Mouse (Mus musculus): ENCODE measurements around the gene Figla.
"Not testable (repeated sequence)": the region's sequence is repeated elsewhere in the genome, so short reads cannot be mapped to it uniquely, and the experiment has no call there.

Gene Figla

DNA sequence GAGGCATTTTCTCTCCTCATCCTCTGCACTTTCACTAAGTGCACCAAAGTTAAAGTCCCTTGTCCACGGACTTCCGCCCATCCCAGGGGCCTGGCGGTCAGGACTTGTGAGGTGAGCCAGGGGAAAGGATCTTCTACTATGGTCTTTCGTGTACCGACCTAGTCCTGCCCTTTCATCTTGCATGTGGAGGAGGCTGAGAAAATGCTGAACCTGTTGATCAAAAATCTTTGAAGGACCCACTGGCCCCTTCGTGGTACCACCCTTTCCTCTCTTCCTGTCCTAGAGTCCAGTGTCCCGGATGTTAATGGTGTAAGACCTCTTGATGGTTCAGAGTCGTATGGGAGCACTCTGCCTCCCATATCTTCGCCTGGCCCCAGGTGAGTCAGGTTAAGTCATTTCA is at the start of gene Figla:
Gene Figla (plus strand): TSS at position 301 of the 400 bp plus-strand sequence.
- DNase-seq (ENCODE audit: low read depth, low spot score) = no peak

DNA sequence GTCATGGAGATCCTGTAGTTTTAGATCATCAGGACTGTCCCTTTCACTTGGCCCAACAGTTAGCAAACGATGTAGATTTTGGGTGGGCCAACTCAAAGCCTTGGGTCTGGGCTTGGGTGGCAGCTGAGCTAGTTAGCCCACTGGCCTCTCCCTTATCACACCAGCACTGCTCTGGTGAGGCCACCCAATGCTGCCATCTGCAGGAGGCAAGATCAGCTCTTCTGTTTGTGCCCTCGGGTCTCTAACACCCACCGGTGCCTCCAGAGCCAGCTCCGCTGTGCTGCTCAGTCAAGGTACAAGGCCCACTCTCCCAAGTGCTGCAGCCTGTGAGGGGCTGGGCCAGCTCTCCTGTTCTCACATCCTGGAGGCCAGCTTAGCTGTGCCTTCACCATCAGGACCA is 49.3 kb upstream of the Figla start:
- DNase-seq (ENCODE audit: low read depth, low spot score) = no peak

DNA sequence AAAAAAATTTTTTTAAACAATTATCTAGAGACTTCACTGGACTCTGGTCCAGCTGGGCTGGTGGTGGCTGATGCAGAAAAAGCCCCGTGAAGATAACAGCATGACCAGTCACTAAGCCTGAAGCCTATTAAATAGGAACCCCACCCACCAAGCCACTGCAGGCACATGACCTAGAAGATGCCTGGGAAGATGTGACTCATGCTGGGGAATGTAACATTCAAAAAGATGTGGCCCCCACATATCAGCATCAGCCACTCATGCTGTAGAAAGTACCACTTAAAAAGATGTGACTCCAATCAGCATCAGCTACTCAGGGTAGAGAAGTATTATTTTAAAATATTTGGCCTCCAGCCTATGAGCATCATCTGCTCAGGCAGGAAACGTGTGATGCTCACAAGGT is 46.1 kb upstream of the Figla start:
- DNase-seq (ENCODE audit: low read depth, low spot score) = no peak

DNA sequence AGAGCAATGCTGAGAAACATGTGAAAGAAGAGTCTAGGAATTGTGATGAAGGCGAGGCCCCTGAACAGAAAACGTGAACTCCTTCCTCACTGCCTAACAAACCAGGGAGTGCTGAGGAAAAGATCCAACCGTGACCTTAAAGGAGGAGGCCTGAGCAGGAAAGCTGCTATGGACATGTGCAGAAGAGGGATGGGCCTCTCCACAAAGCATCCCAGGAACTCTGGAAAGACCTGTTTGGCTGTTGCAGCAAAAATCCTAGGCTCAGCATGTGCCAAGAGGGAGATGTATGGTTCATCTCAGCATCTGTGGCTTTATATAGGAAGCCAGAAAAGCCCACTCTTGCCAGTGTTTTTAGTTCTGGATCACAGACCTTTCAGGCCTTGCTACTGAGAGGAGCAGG is 43.3 kb upstream of the Figla start:
- DNase-seq (ENCODE audit: low read depth, low spot score) = no peak

DNA sequence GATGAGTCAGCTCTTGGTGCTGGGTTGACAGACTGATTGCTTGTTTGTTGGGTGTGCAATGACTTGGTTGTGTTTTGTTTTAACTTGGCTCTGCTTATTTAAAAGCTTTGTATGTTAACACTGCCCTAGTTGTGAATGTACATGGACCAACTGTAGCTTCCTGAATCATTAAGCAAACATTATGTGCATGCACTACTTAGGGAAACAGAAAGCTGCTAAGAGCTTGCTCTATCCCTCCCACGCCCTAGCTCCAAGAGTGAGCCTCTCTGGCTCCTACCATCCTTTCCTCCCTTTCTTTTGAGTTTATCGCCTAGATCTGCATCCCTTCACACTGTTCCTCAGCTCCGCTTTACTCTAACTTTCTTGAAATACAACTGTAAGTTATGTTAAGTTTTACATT is 42.6 kb upstream of the Figla start:
- DNase-seq (ENCODE audit: low read depth, low spot score) = no peak

DNA sequence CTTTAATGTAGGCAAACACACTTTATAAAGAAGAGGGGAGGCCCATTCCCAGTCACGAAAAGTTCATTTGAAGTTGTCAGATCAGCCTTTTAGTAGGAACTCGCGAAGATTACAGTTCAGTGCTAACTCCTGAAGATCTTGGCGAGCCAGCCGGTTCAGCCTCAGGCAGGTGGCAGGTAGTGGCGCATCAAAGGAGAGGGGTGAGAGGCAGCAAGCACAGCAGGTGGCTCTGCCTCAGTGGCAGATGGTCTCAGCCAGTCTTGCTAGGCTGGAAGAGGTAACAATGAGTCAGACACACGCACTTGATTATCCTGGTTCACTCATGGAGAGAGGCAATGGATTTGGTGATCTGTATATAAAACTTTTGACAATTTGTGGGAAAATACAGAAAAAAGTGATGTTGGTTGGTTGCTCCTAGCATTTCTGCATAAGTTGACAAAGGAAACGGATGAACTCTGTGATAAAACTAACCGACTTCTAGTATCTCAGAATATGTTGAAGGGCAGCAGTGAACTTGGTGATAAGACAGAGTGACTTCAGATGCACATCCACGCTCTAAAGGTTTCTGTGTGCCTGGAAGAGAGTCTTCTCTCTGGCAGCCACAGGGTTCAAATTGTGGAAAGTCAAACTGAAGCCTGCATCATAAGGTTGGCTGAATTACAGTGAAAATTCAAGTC is 40.9 kb upstream of the Figla start:
- DNase-seq (ENCODE audit: low read depth, low spot score) = no peak

DNA sequence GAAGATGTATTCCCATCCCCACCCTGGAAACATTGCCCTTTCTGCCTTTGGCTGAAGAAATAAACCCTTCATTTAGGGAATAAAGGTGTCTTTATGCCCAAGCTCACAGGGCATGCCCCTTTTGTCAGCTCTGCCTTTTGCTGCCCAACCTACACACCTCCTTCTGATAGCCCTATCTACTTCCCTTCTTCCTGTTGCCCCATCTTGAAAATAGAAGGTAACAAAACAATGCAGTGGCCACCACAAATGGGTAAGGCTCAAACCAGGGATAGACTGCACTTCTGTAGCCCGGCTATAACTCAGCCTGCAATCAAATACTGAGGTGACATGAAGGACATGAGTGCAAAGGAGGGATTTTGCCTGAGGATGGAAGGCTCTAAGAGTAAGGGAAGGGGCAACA is 40.2 kb upstream of the Figla start:
- no peak for DNase-seq (ENCODE audit: low read depth, low spot score)

DNA sequence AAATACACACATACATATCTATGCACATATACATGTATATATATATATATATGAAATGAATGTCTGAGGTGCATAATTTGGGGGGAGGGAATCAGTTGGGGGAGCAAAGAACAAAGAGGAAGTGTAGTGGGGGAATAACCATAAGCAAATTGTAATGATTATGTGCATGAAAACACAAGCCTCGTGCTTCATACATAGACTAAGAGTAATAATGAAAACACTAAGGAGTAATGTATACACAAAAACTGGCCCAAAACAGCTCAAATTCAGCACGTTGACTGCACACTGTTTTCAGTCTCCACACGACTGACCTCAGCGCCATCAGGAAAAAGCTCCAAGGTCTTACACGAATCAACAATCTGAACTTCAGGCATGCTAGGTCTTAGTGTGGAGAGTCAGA is 39.7 kb upstream of the Figla start:
- DNase-seq (ENCODE audit: low read depth, low spot score) = no peak

DNA sequence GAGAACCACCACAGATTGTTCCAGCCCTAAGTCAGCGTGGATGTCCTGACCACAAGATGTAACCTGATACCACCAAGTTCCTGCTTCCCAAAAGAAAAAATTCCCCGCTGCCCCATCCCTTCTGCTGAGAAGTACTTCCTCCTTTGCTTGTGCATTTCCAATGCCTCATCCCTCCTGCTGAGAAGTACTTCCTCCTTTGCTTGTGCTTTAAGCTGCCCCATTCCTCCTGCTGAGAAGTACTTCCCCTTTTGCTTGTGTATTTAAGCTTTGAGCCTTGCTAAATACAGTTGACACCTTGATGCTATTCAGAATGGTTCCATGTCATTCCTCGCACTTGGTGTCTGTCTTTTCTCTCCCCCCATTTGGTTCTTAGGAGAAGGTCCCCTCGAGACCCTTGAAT is 37.2 kb upstream of the Figla start:
- not testable (repeated sequence) for DNase-seq (ENCODE audit: low read depth, low spot score)

DNA sequence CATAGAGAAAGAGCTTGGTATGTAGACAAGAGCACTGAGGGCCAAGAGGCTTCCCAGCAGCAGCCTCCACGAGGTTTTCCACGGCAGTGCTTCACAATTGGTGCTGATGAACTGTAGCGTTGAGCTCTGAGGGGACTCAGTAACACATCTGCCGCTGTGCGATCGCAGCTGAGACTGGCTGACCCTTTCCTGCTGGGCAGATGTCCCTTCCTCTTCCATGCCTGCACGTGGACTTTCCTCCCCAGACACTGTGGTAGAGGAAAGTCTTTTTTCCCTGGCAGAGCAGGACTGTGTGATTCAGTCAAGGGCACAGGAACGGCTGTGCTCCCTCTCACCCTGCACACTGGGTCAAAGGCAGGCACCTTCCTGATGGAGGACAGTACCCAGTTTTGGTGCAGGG is 31.6 kb upstream of the Figla start:
- DNase-seq (ENCODE audit: low read depth, low spot score) = no peak

DNA sequence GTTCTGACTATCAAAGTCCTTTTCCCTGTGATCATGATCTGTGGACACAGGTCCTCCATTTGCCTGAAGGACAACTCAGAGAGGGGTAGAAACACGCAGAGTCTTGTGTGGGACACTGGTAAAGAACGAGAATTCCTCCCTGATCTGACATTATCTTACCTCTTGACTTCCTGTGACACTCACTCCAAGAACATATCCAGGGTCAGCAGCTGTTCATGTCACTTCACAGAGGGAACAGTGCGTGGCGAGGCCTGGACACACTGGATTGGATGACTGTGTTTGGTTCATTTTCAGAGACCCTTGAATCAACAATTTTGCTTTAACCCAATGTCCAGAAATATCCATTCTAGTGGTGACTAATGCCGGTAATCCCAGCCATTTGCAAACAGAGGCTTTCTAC is 26.4 kb upstream of the Figla start:
- DNase-seq (ENCODE audit: low read depth, low spot score) = not testable (repeated sequence)

DNA sequence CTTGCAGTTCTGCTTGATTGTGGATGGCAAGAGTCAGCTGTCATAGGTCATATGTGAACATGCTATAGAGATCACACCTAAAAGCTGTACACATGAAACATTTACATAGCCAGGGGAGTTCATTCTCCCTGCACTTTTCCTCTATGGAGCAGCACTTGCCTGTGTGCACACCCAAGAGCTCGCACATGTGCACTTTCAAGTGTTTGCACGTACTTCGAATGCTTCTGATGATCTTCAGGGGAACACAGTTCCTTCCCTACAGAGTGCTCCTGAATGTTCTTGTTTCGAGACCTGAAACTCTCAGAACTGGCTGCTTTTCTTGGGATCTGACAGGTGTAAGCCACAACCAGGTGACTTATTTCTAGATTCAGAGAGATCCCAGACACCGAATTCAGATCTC is 25.2 kb upstream of the Figla start:
- not testable (repeated sequence) for DNase-seq (ENCODE audit: low read depth, low spot score)

DNA sequence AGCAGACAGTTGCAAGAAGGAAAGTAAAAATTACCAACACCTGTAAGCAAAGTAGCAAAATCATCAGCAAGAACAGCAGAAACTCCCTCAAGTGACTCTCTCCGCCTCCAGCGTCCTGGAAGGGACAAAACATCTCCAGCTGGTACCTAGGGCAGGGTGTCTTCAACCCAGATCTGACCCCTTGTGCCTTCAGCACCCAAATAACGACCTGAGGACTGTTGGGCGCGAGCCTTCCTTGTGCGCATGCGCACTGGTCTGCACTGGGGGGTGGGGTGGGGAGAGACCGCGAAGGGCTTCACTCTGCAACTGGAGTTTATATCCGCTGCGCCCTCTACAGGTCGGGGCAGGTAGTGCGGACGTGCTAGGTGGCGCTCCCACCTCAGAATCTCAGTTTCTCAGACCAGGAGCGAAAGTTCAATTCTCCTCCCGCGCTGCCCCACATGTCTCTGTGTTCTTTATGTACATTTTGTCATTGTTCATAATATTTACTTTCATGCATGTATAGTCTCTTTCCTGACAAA is 12.5 kb upstream of the Figla start:
- no peak for DNase-seq (ENCODE audit: low read depth, low spot score)

DNA sequence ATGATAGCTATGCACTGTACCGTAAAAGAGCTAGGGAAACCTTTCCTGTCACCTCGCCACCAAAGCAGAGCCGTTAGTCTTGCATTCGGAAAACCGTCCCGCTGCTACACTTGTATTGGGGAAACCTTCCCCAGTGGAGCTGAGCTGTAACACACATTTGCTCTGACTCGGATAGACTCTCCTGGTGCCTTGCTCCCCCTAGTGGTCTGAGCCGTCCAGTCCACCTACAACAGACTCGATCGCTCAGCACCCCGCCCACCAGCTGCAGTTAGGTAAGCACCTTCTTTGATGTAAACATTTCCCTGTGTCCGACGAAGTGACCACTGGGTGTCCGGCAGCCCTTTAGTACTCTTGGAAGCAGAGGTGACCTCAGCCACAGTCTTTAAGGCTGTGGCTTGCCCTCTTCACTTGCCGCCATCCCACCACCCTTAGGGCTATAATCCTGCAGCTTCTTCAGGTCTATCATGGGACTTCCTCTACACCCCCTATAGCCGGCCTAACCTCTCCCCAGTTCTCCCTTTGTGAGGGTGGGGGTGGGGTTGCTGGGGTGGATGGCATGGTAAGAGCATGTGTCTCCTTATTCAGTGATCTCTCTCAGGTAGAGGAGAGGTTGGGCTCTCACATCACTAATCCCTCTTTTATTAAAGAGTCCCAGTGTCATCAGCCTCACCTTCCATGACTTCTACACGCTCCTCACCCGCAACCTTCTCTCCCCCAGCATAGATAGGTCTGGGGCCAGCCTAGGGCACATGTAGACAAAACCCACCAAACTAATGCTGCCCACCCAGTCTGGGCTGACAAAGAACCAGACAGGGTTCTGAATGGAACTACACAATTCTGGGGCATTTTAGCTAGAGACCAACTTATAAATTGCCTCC is 11.5 kb upstream of the Figla start:
- peak; percentile 74 for DNase-seq (ENCODE audit: low read depth, low spot score)

DNA sequence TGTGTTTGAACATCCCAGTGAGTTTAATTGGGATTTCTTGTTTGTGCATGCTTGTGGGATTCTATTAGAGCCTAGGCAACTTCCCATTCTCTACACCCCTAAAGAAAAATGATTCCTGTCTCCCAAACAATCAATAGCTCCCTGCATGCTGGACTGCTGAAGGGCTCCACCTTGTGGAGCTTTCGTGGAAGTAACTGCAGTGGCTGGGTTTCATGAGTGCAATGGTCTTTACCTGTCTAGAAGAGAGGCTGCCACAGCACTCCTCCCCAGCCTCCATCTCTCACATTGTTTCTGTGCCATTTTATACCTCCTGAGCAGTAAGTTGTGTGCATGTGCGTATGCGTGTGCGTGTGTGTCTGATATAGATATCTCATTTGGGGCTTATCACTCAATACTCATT is 6.0 kb upstream of the Figla start:
- no peak for DNase-seq (ENCODE audit: low read depth, low spot score)

DNA sequence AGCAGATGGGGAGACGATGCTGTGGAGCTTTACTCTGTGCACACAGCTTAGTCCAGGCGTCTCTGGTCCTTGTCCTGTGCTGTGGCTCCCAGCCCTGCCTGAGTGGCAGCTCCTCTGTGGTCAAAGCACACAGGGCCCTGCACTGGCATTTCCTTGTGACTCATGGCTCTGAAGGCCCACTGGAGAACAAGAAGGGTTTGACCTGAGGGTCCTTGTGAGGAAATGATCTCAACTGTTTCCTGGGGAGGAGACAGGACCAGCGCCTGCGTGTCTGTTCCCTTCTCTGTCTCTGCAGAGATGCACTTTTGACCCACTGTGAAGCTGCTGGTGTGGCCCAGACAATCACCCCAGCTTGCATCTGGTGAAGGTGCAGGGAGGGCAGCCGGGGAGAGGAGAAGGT is 1.2 kb upstream of the Figla start:
- DNase-seq (ENCODE audit: low read depth, low spot score) = not testable (repeated sequence)

DNA sequence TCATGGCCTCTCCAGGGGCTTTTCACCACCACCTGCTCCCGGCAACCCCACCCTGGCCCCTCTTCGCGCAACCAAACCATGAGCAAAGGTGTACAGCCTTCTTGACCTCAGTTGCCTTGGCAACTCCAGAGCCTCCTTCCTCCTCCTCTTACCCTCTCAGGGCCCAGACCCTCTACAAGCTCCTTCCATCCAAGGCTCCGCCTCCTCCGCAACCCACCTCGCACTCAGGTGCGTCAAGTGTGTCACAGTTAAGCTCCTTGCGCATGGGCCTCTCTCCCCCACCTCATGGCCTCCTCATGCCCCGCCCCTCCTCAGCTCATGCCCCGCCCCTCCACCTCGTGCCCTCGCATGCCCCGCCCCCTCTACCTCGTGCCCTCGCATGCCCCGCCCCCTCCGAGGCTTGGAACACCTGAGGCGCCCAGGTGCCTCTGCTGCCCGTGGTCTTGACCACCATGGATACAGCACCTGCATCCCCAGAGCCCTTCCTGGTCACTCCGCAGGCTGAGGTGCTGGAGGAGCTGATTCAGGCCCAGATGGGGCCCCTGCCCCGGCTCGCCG is 901 bp downstream of the Figla start:
- no peak for DNase-seq (ENCODE audit: low read depth, low spot score)

DNA sequence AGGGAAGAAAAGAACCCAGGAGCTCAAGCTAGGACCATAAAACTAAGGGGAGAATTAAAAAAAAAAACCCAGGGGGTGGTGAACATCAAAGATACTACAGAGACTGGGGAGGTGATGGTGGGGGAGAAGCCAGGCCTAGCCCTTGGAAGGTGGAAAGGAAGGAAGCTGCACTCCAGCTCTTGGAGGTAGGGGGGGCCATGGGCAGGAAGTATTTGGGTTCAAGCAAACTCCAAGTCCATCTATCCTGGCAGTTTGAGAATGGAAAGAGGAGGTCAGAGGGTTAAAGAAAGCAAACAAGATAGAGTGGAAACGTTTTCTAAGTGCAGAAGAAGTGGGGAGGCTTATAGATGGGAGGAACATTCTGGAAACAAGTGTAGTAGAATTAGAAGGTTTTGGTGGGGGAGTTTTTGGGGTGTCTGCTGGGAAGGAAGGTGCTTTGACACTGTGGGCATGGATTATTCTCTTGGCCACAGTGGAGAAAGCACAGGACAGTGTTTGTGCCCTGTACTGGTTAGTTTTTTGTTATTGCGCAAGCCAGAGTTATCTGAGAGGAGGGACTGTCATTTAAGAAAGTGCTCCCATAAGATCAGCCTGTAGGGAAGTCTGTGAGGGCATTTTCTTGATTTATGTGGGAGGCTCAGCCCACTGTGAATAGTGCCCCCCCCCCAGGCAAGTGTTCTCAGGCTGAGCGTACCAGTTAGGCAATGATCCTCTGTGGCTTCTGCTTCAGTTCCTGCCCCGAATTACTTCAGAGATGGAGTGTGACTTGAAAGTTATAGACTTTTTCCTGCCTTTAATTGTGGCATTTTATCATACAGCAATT is 3.7 kb downstream of the Figla start:
- no peak for DNase-seq (ENCODE audit: low read depth, low spot score)

DNA sequence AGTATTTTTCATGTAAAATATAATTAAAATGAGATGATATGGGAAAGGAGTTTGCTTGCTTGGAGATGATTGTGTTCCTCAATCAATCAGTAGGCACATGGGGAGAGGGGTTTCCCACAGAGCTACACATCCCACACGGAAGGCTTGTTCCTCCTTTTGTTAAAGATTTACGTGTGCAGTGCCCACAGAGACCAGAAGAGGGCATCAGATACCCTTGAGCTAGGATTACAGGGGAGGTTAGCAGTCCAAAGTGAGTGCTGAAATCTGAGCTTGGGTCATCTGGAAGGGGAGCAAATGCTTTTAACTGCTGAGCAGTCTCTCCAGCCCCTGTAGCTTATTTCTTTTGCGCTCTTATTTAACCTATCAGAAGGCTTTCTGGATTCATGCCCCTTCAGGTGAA is 5.0 kb downstream of the Figla start:
- DNase-seq (ENCODE audit: low read depth, low spot score) = no peak

DNA sequence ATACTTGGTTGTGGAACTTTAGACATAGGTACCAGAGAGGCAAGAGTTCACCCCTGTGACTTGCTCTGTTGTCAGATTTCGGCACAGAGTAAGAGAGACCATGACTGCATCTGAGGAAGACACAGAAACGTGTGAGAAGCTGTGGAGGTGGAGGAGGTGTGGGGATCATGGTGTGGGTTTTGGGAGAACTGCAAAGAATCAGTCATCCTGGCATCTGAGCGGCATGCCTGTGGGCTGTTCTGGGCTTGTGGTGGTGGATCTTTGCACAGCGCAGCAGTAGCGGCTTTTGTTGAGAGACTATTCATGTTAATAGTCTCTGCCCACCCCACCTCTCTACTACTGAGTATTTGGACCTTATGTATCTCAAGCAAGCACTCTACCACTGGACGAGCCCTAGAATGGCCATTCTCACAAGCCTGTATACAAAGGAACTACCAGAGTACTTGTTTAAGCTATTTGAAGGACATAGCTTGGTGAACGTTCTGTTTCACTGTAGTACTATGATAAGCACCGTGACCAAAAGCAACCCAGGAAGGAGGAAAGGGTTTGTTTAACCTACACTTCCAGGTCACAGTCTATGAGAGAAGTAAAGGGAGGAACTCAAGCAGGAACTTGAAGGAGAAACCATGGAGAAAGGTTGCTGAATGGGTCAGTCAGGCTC is 10.8 kb downstream of the Figla start:
- no peak for DNase-seq (ENCODE audit: low read depth, low spot score)

DNA sequence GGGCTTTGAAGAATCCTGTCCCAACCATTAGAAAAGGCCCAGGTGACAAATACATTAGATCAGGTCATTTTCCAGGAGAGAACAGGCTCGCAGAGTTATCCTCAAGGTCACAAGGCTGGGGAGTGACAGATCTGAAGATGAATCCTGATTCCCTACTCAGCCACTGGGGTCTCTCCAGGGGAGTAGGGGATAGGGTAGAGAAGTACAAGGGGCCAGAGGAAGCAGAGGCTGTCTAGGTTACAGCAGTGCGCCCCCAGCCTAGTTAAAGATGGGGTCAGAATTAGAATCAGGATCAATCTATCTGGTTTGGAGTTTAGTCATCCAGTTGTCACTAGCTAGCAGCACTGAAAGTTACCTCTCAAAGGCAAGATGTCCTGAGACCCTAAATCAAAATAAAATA is 12.2 kb downstream of the Figla start:
- no peak for DNase-seq (ENCODE audit: low read depth, low spot score)

Measured in WW6 (cell line).